Mouse (Mus musculus) liver, embryonic 14 days (tissue): ENCODE measurements around the gene Rnf183. TPM values are rescaled to one million over a fixed set of nuclear protein-coding genes. Genes with fewer than 3 reads are reported as not detected.

ENCODE experiments used
- polyA plus RNA-seq: library from polyadenylated mRNA; depleted of rRNA; stranded (reverse); fragments of >200 nt; gene quantifications from 2 replicates; pipeline ENCODE4 v1.2.3, GENCODE M21; 2012; rRNA removed

Rnf183 gene
- polyA plus RNA-seq, result not detected in 2 replicates

DNA sequence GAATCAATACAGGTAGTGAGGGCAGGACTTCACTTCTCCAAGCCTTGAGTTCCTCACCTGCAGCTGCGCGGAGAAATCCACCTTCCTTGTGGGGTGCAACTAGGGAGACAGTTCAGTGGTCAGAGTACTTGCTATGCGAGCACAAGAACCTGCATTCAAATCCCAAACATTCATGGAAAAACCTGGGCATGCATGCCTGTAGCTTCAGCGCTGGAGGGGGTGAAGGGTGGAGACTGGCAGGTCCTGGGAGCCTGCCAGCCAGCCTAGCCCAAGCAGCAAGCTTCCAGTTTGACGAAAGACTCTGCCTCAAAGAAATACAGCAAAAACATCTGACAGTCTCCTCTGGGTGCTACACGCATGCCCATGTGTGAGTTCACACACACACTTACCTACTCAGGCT, at the start of gene Rnf183:
Rnf183 (minus strand) TSS at position 172 of the 400 bp plus-strand sequence.

DNA sequence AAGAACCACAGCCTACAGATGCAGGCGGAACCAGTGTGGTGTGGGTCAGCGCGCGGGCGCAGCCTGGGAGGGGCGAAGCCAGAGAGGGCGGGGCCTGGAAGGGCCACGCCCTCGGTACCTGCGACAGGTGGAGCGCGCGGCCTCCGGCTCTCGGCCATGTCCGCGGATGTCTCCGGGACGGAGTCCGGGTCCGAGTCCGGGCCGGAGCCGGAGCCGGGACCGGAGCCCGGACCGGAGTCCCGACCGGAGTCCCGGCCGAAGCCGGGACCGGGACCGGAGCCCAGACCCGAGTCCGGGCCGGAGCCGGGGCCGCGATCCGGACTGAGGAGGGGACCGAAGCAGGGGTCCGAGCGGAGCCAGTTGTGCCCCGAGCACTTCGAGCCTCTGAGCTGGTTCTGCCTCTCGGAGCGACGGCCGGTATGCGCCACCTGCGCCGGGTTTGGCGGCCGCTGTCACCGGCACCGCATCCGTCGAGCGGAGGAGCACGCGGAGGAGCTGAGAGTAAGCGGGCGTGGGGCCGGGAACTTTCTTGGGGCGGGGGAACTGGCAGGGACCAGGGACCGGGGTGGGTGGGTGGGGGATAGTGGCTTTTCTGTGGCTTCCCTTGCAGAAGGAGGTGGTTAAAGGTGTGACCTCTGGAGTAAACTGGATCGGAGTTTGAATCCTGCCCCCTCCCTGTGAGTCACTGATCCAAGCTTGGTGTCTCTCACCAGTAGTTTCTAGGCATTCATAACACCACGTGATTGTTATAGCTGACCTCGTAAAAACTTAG, 45.1 kb upstream of the Rnf183 start, which contains the start of gene Bspry:
Bspry (plus strand) TSS at position 117 of the 772 bp plus-strand sequence.

GRCm38 (mm10) chr4:62470598-62471051, 35.6 kb upstream of the Rnf183 start, which contains the start of gene Wdr31:
Gene Wdr31 (minus strand): TSS chr4:62470896.

GRCm38 (mm10) chr4:62408601-62409282, 26.3 kb downstream of the Rnf183 start, which contains the start of the genes Cdc26 and Prpf4:
Gene Cdc26 (minus strand): TSS chr4:62408642.
Gene Prpf4 (plus strand): TSS chr4:62408797.

Other genes with a start within 250 kb of the Rnf183 start
- 0.27 and 0.30 TPM in 2 replicates for gene Zfp37, start 204.2 kb downstream of the Rnf183 start, polyA plus RNA-seq
- 3.6 and 4.4 TPM in 2 replicates for gene Slc31a2, start 172.7 kb downstream of the Rnf183 start, polyA plus RNA-seq
- gene Fkbp15, start 74.7 kb downstream of the Rnf183 start, polyA plus RNA-seq, result 9.3 and 10.7 TPM in 2 replicates
- 22.1 and 26.2 TPM in 2 replicates for gene Slc31a1, start 74.5 kb downstream of the Rnf183 start, polyA plus RNA-seq
- 46.4 and 53.1 TPM in 2 replicates for gene Cdc26, start 26.6 kb downstream of the Rnf183 start, polyA plus RNA-seq
- 8.8 and 10.0 TPM in 2 replicates for gene Prpf4, start 26.5 kb downstream of the Rnf183 start, polyA plus RNA-seq
- gene Wdr31, start 35.6 kb upstream of the Rnf183 start, polyA plus RNA-seq, result 0.58 and 0.66 TPM in 2 replicates
- gene Bspry, start 44.8 kb upstream of the Rnf183 start, polyA plus RNA-seq, result 0.14 and 0.19 TPM in 2 replicates
- 3.2 and 3.4 TPM in 2 replicates for gene Hdhd3, start 68.2 kb upstream of the Rnf183 start, polyA plus RNA-seq
- gene Alad, start 84.7 kb upstream of the Rnf183 start, polyA plus RNA-seq, result 237 and 291 TPM in 2 replicates
- gene Pole3, start 89.8 kb upstream of the Rnf183 start, polyA plus RNA-seq, result 42.3 and 44.3 TPM in 2 replicates
- 0.10 and 0.15 TPM in 2 replicates for gene 4933430I17Rik, start 90.1 kb upstream of the Rnf183 start, polyA plus RNA-seq
- gene Rgs3, start 124.6 kb upstream of the Rnf183 start, polyA plus RNA-seq, result 3.7 and 4.3 TPM in 2 replicates